Mouse (Mus musculus): ENCODE results near the gene Dnase1l3. TPM values are rescaled to one million over a fixed set of nuclear protein-coding genes. Genes with fewer than 3 reads are reported as not detected.

Gene Dnase1l3
- not detected in 2 replicates for polyA plus RNA-seq (2016; fragmentation: Nextera tagmentation; extraction: Ambion mirVana)

- 72% methylated on average over 8 of the region's 8 CpGs for WGBS
These were observed at the start of gene Dnase1l3 for GRCm38 (mm10) chr14:7994271-7994767. Gene Dnase1l3 (minus strand): TSS chr14:7994573.

GRCm38 (mm10) chr14:8042577-8042976 lies 48.2 kb upstream of the Dnase1l3 start:
- Histone ChIP-seq H3K27ac (no peak overlapping the region), H3K9me3 (no peaks in the 10 kb centered on the region), H3K36me3 (peaks cover 40% of the 10 kb centered on the region), H3K4me1 (replicated peaks) (no peaks in the 10 kb centered on the region), H3K27me3 (no peaks in the 10 kb centered on the region), H3K4me2 (no peak overlapping the region), H3K9ac (replicated peaks) (no peak overlapping the region), H3K4me3 (replicated peaks) (no peak overlapping the region)
- WGBS: 93% methylated on average over 9 of the region's 9 CpGs
- no peak for ATAC-seq (ENCODE audit: insufficient number of reproducible peaks, insufficient read depth, low FRiP score, low TSS enrichment, low read depth)

More at GRCm38 (mm10) chr14:7994271-7994767, at the start of gene Dnase1l3:
- ATAC-seq (ENCODE audit: insufficient number of reproducible peaks, insufficient read depth, low FRiP score, low TSS enrichment, low read depth): no peak
- peaks cover 4% of the 10 kb centered on the region; the same call in 1 of the 2 replicates for H3K4me1 ChIP-seq (replicated peaks)
- no peak within 1 kb of the TSS for H3K4me3 ChIP-seq (replicated peaks)
- H3K27ac ChIP-seq: no peak within 1 kb of the TSS
- no peaks in the 10 kb centered on the region for H3K9me3 ChIP-seq
- peaks cover 13% of the 10 kb centered on the region for H3K27me3 ChIP-seq
- H3K36me3 ChIP-seq: no peaks in the 10 kb centered on the region
- no peak within 1 kb of the TSS for H3K4me2 ChIP-seq
- no peak within 1 kb of the TSS for H3K9ac ChIP-seq (replicated peaks)

- 88% methylated on average over 2 of the region's 2 CpGs for WGBS
- H3K4me3 ChIP-seq (replicated peaks): no peak overlapping the region
- H3K9me3 ChIP-seq: no peaks in the 10 kb centered on the region
- no peak for ATAC-seq (ENCODE audit: insufficient number of reproducible peaks, insufficient read depth, low FRiP score, low TSS enrichment, low read depth)
- H3K4me2 ChIP-seq: no peak overlapping the region
- no peaks in the 10 kb centered on the region for H3K4me1 ChIP-seq (replicated peaks)
- H3K27me3 ChIP-seq: no peaks in the 10 kb centered on the region
- no peak overlapping the region for H3K9ac ChIP-seq (replicated peaks)
- H3K36me3 ChIP-seq: peaks cover 38% of the 10 kb centered on the region
- no peak overlapping the region for H3K27ac ChIP-seq
These were observed 47.7 kb upstream of the Dnase1l3 start for GRCm38 (mm10) chr14:8042120-8042519.

- no peak for ATAC-seq (ENCODE audit: insufficient number of reproducible peaks, insufficient read depth, low FRiP score, low TSS enrichment, low read depth)
- no peaks in the 10 kb centered on the region for H3K9me3 ChIP-seq
- H3K4me3 ChIP-seq (replicated peaks): no peak overlapping the region
- H3K27ac ChIP-seq: no peak overlapping the region
- no peaks in the 10 kb centered on the region for H3K27me3 ChIP-seq
- no peaks in the 10 kb centered on the region for H3K4me1 ChIP-seq (replicated peaks)
- no peak overlapping the region for H3K9ac ChIP-seq (replicated peaks)
- H3K36me3 ChIP-seq: peaks cover 29% of the 10 kb centered on the region
- 87% methylated on average over 12 of the region's 12 CpGs for WGBS
- no peak overlapping the region for H3K4me2 ChIP-seq
These were observed 46.7 kb upstream of the Dnase1l3 start for GRCm38 (mm10) chr14:8040911-8041678.

- H3K27me3 ChIP-seq: no peaks in the 10 kb centered on the region
- H3K9ac ChIP-seq (replicated peaks): no peak overlapping the region
- peaks cover 25% of the 10 kb centered on the region for H3K36me3 ChIP-seq
- no peaks in the 10 kb centered on the region for H3K4me1 ChIP-seq (replicated peaks)
- no peak overlapping the region for H3K4me2 ChIP-seq
- no peak for ATAC-seq (ENCODE audit: insufficient number of reproducible peaks, insufficient read depth, low FRiP score, low TSS enrichment, low read depth)
- WGBS: 70% methylated on average over 3 of the region's 3 CpGs
- H3K27ac ChIP-seq: no peak overlapping the region
- H3K4me3 ChIP-seq (replicated peaks): no peak overlapping the region
- no peaks in the 10 kb centered on the region for H3K9me3 ChIP-seq
These were observed 45.8 kb upstream of the Dnase1l3 start for GRCm38 (mm10) chr14:8040179-8040578.

GRCm38 (mm10) chr14:8038791-8039448 lies 44.5 kb upstream of the Dnase1l3 start:
- Histone ChIP-seq H3K27me3 (no peaks in the 10 kb centered on the region), H3K9ac (replicated peaks) (no peak overlapping the region), H3K9me3 (no peaks in the 10 kb centered on the region), H3K4me1 (replicated peaks) (no peaks in the 10 kb centered on the region), H3K4me3 (replicated peaks) (no peak overlapping the region), H3K27ac (no peak overlapping the region), H3K4me2 (no peak overlapping the region), H3K36me3 (peaks cover 23% of the 10 kb centered on the region)
- WGBS: 86% methylated on average over 7 of the region's 7 CpGs
- no peak for ATAC-seq (ENCODE audit: insufficient number of reproducible peaks, insufficient read depth, low FRiP score, low TSS enrichment, low read depth)

- no peak for ATAC-seq (ENCODE audit: insufficient number of reproducible peaks, insufficient read depth, low FRiP score, low TSS enrichment, low read depth)
- no peak overlapping the region for H3K9ac ChIP-seq (replicated peaks)
- no peak overlapping the region for H3K4me3 ChIP-seq (replicated peaks)
- no peaks in the 10 kb centered on the region for H3K27me3 ChIP-seq
- H3K36me3 ChIP-seq: peaks cover 19% of the 10 kb centered on the region
- 76% methylated on average over 5 of the region's 5 CpGs for WGBS
- no peak overlapping the region for H3K4me2 ChIP-seq
- H3K9me3 ChIP-seq: no peaks in the 10 kb centered on the region
- H3K27ac ChIP-seq: no peak overlapping the region
- H3K4me1 ChIP-seq (replicated peaks): no peaks in the 10 kb centered on the region
These were observed 43.8 kb upstream of the Dnase1l3 start for GRCm38 (mm10) chr14:8038150-8038549.

GRCm38 (mm10) chr14:8036406-8036805 lies 42.0 kb upstream of the Dnase1l3 start:
- H3K4me1 ChIP-seq (replicated peaks): no peaks in the 10 kb centered on the region
- H3K4me3 ChIP-seq (replicated peaks): no peak overlapping the region
- no peak overlapping the region for H3K27ac ChIP-seq
- no peaks in the 10 kb centered on the region for H3K9me3 ChIP-seq
- H3K4me2 ChIP-seq: no peak overlapping the region
- no peak for ATAC-seq (ENCODE audit: insufficient number of reproducible peaks, insufficient read depth, low FRiP score, low TSS enrichment, low read depth)
- WGBS: 78% methylated on average over 5 of the region's 5 CpGs
- no peak overlapping the region for H3K9ac ChIP-seq (replicated peaks)
- no peaks in the 10 kb centered on the region for H3K27me3 ChIP-seq
- peaks cover 10% of the 10 kb centered on the region for H3K36me3 ChIP-seq

- Histone ChIP-seq H3K9ac (replicated peaks) (no peak overlapping the region), H3K9me3 (no peaks in the 10 kb centered on the region), H3K4me3 (replicated peaks) (no peak overlapping the region), H3K4me2 (no peak overlapping the region), H3K27ac (no peak overlapping the region), H3K4me1 (replicated peaks) (no peaks in the 10 kb centered on the region), H3K36me3 (peaks cover 6% of the 10 kb centered on the region), H3K27me3 (no peaks in the 10 kb centered on the region)
- no peak for ATAC-seq (ENCODE audit: insufficient number of reproducible peaks, insufficient read depth, low FRiP score, low TSS enrichment, low read depth)
- 89% methylated on average over 6 of the region's 6 CpGs for WGBS
These were observed 41.6 kb upstream of the Dnase1l3 start for GRCm38 (mm10) chr14:8035951-8036350.

- 85% methylated on average over 5 of the region's 5 CpGs for WGBS
- Histone ChIP-seq H3K9ac (replicated peaks) (no peak overlapping the region), H3K27me3 (no peaks in the 10 kb centered on the region), H3K36me3 (no peaks in the 10 kb centered on the region), H3K4me3 (replicated peaks) (no peak overlapping the region), H3K4me1 (replicated peaks) (no peaks in the 10 kb centered on the region), H3K9me3 (no peaks in the 10 kb centered on the region), H3K4me2 (no peak overlapping the region), H3K27ac (no peak overlapping the region)
- ATAC-seq (ENCODE audit: insufficient number of reproducible peaks, insufficient read depth, low FRiP score, low TSS enrichment, low read depth): no peak
These were observed 40.2 kb upstream of the Dnase1l3 start for GRCm38 (mm10) chr14:8034561-8034960.

GRCm38 (mm10) chr14:8032087-8032944 lies 37.9 kb upstream of the Dnase1l3 start:
- Histone ChIP-seq H3K27me3 (no peaks in the 10 kb centered on the region), H3K4me3 (replicated peaks) (no peak overlapping the region), H3K9ac (replicated peaks) (no peak overlapping the region), H3K4me1 (replicated peaks) (no peaks in the 10 kb centered on the region), H3K9me3 (no peaks in the 10 kb centered on the region), H3K4me2 (no peak overlapping the region), H3K36me3 (no peaks in the 10 kb centered on the region), H3K27ac (no peak overlapping the region)
- WGBS: 83% methylated on average over 13 of the region's 13 CpGs
- no peak for ATAC-seq (ENCODE audit: insufficient number of reproducible peaks, insufficient read depth, low FRiP score, low TSS enrichment, low read depth)
